Mouse (Mus musculus) cerebral cortex, adult 2 months (tissue): ENCODE measurements around the gene Ykt6.

Experiments
- WGBS: fragments of 180-500 bp; shearing (Covaris S2); methylation state at CpG from one replicate; pipeline ENCODE4 v1.1.7; 2018; 5-methylcytosine and 5-hydroxymethylcytosine counted together

Gene Ykt6

DNA sequence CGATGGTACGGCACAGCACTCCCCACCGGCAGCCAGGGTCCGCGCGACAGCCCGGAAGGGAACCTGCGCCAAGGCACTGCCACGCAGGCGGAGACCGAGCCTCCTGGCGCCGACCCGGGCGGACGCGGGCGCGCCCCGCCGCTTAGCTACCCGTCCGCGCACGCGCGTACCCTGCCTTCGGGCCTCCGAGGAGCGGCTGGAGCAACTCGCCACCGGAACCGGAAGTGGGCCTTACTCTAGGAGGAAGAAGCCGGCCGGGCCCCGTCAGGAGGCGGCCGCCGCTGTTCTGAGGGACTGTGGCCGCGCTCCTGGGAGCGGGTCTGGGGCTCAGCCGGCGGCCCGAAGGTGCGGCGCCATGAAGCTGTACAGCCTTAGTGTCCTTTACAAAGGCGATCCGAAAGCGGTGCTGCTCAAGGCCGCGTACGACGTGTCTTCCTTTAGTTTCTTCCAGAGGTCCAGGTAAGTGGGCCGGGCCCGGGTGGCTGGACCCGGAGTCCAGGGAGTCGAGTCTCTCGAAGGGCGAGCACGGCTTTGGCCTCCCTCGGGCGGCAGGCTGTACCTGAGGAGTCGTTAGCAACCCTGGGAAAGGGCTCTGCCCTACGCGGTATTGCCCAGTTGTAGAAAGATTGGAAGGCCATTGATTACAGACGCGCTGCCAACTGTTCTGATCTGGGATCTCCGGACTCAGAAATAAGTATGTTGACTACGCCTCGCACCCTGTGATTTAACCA, at the start of gene Ykt6:
Gene Ykt6, plus strand, starts transcription at position 148 of the 731 bp plus-strand sequence.
- WGBS = under 1% methylated on average over 71 of the region's 71 CpGs

DNA sequence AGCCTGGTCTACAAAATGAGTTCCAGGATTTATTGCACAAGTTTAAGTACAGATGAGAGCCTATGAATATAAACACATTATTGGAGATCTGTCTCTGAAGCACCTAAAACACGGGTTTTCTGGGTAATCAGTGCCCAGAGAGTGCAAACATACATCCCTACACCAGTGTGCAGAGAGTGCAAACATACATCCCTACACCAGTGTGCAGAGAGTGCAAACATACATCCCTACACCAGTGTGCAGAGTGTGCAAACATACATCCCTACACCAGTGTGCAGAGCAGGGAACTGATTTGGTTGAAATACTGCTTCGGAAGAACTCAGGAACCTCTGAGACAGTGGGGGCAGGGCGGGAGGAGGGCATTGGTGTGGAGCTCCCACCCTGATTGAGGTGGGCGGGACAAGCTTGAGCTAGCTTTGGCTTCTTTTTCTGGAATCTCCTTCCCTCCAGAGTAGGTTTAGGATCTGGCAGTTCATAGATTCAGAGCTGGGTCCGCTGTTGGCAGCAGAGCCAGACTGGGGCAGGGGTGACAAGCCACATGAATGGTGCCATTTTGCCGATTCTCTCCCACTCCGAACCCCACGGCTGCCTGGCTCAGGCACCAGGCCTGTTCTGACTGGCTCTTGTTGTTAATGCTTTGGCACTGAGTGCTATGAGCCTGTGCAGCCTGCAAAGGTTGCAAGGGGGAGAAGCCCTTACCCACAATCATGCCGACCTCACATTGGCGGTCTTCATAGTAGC, 49.5 kb upstream of the Ykt6 start:
- WGBS = 53% methylated on average over 10 of the region's 10 CpGs

DNA sequence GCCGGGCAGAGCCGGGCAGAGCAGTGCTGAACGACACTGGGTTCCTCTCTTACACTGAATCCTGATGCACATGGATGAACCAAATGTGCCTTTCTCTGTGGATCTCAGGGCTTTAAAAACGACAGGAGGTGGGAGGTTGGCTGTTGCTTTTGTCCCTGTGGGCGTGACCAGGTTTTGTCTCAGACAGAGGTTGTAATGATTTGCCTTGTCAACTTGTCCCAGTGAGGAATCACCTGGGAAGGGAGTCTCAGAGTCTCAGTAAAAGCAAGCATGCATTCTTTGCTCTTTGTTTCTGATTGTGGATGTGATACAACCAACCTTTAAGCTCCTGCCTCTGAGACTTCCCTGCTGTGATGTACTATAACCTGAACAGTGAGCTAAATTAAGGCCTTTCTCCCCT, 48.4 kb upstream of the Ykt6 start:
- 69% methylated on average over 5 of the region's 5 CpGs for WGBS

DNA sequence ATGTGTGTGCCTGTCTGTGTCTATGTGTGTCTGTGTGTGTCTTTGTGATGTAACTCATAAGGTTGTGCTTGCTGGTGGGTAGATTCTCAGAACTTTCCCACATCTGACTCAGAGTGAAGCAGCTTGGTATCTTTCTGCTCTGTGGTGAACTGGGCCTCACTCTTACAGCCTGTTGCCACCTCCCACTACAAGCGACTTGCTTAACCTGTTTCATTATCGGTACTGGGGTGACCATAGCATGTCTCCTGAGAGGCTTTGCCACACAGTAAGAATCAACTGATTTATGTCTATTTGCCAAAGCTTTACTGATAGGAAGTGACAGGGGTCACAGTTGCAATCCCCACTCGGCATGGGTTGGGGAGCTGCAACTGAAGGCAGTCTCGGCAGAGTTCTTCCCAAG, 46.9 kb upstream of the Ykt6 start:
- WGBS = 87% methylated on average over 4 of the region's 4 CpGs

DNA sequence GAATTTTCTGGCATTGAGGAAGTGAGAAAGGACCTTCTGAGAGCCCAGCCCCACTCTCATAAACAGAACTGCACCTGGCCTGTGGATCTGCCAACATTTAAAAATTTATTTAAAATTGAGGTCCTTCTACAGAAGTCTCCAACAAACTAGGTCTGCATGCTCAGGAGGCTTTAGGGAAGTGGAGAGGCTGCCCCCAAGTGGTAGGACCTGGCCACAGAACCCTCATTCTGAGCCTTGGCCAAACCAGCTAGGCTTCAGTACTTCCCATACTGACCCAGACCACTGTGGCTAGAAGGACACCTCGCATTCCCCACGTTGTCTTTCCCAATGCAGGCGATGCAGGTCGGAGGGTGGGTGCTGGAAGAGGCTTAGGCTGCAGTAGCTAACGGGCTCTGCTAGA, 42.9 kb upstream of the Ykt6 start:
- 59% methylated on average over 5 of the region's 5 CpGs for WGBS

DNA sequence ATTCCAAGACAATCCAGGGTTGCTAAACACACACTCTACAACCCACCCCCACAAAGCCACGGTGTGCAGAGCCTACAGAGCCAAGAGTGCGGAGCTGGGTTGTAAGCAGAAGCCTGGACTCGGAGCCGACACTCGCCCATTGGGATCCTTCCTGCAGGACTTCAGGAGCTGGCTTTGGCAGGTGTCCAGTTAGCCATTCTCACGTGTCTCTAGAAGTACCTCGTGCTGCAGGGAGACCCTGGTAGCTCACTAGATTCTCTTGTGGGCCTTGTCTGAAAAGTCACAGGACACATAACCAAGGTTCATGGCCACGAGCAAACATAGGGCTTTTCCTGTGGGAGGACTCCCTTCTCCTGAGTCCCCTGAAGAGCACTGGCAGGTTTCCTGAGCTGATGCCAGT, 42.2 kb upstream of the Ykt6 start:
- WGBS = 29% methylated on average over 8 of the region's 8 CpGs

DNA sequence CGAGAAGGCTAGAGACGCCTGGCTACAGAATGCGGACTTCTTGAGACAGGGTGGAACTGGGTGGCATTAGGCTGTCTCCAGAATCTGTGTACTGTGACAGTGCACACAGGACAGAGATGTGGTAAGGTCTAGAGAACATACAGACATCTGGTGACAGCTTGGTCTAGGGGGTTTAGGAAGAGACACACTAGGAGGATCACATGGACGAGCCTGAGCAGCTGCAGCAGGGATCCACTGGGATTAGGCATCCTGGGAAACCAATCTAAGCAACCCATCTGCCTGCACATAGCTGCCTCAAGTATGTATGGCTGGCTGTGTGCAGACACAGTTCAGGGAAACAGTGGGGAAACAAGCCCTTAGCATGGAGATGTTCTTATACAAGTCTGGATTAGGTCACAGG, 41.6 kb upstream of the Ykt6 start:
- WGBS = 60% methylated on average over 4 of the region's 4 CpGs

DNA sequence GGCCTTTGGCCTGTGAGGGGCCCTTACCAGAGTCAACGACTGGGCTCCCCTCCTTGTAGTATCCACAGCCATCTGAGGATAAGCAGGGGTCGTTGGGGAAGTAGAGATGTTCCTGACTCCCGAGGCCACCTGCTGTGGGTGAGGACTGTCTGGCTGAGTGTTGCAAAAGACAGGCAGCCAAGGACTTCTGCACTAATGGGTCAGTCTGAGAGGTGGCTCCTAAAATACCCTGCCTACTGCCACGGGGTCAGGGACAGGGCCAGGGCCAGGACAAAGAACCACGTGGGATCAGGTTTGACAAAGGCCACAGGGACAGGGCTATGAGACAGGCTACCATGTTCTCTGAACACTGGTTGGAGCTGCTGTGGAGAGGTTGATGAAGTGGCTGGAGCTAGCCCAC, 40.6 kb upstream of the Ykt6 start:
- WGBS = 68% methylated on average over 5 of the region's 5 CpGs

DNA sequence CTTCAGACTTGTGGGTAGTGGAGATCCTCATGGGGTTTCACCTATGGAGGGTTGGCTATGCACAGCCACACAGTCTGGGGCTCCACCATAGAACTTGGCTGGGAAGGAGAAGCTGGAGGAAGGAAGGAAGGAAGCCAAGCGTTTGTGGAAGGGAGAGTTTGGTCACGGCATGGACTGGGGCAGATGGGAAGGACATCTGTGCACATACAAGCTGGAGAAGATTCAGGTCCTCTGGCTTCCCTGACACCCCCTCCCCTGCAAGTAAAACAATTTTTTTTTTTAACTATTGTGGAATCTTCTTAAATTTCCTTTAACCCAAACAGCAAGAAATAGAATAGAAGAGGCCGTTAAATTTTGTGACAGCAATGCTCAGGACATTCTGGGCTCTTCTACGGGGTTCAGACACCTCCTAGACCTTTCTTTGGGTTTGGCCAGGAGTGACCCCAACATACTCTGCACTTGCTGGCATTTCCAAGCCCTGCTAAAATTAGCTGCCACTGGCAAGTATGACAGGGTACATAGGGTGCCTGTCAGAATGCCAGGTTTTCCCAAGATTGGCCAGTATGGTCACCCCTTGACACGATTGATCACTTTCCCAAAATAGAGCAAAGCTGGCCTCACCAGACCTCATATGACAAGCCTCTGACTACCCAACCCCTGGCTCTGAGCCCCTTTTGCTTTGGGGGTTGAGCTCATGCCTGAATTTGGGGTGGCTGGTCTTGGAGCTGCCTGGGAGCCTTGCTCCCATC, 39.9 kb upstream of the Ykt6 start:
- WGBS = 55% methylated on average over 5 of the region's 5 CpGs

DNA sequence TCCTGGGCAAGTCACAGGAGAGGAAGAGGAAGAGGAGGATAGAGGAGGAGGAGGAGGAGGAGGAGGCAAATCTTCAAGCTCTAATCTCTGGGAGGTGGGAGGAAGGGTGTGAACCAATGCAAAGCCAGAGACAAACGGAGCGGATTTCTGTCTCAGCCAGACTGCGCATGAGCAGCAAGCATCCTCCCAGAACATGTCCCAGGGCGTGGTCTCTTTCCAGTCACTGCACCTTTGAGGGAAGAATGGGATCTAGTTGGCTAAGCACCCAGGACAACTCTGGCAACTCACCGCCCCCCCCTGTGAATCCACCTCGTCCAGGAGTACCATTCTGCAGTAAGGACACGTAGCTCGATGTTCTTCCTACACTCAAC, 39.3 kb upstream of the Ykt6 start:
- 59% methylated on average over 8 of the region's 8 CpGs for WGBS

DNA sequence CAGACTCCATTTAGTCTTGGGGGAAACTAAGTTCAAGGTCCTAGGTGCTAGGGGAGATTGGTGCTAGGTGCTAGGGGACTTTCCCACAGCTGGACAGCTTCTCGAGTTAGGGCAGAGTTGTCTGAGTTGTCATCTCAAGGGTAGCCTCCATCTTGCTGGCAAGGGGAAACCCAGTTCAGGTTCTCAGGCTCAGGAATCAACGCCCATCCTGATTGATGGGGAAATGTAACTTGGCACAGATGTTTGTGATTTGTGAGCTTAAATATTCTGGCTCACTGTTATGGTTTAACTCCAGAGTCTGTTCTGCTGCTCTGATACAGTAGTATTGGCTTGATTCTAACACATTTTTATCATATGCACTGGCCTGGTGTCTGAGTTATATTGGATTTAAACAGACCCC, 37.4 kb upstream of the Ykt6 start:
- 75% methylated on average over 2 of the region's 2 CpGs for WGBS

DNA sequence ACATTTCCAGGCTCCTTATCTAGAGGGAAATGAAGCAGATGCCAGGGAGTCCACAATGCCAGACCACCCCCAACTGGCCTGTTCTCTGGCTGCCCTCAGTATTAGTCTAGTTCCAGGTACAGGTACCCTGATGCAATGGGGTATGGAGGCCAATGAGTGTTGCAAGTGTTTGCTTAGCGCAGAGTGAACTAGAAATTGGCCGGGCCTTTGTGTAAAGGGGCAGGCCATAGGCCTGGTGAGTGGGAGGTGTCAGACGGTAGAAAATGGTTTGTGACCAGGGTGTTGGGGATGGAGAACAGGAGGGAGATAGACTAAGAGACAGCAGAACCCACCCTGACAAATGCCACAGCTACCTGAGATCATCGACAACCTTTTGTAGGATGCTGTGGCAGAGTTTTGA, 35.9 kb upstream of the Ykt6 start:
- 95% methylated on average over 4 of the region's 4 CpGs for WGBS

DNA sequence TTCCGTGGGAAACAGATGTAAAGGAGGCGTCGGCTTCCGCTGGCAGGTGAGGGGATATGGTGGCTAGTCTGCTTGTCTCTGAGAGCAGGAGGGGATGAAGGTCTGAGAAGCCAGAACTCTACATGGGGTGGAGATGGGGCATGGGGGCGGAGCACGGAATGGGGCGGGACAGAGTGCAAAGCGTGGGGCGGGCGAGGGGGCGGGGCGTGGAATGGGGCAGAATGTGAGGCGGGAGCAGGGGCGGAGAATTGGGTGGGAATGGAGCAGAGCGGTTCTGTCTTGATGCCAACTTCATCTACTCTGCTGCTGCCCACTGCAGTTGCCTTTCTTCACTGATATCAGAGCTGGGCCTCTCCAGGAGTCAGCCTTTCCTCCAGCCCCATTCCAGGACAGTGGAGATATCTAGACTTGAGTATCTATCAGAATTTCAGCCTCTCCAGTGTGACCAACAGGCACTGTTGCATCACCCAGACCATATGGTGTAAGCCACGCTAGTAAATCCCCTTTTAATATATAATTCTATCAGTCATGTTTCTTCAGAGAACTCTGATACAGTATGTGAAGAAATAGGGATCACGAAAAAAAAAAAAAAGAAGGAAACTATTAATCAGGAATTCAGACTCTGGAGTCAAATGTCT, 35.1 kb upstream of the Ykt6 start:
- WGBS = 52% methylated on average over 16 of the region's 17 CpGs

DNA sequence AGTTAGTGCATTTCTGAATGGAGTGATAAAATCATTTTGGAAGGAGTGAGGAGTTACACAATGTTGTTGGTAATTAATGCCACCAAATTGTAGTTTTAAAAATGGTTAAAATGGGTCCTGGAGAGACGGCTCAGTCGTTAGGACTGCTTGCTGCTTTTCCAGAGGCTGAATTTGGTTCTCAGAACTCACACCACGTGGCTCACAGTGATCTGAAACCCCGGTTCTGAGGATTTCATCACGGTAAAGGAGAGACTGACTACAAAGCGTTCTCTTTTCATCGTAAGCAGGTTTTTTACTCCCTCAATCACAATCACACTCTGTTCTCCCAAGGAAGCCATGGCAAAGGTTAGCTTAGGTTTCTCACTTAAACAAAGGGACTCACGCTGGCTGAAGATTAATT, 30.8 kb upstream of the Ykt6 start:
- WGBS = 55% methylated on average over 8 of the region's 8 CpGs

DNA sequence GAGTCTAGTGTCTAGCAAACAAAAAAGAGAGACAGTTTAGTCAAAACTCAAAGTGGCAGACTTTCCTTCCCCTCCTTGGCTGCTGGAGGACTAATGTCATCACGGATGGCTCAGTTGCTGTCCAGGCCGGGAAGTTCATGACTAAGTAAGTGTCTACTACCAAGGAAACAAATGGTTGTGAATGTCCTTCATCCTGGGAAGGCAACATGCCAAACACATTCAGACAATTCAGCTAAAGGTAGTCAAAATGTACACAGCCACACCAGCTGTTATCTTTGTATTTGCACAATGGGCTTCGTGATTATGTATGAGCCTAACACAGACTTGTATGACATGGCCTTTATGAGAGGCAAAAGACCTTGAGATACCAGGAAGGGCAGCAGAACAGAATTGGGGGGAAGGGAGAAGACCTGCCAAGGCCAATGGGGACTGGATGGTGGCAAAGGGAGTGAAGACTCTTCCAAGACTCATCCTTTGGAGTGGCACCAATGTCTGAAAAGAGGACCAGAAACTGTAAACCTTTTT, 28.7 kb upstream of the Ykt6 start:
- WGBS = 83% methylated on average over 3 of the region's 3 CpGs

DNA sequence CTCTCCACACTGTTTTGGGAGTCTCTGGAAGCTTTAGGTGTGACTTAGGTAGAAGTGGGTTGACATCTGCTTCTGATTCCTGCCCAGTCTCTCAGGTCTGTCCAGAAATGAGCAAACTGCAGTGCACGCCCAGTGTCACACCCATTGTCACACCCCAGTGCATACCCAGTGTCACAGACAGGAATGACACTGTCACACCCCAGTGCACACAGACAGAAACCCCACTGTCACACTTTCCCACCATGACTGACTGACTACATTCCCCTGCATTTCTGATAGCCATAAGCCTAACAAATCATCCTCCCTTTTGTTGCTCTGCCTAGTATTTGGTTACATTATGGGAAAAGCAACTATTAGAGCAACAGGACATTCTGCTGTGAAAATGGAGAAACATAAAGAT, 24.9 kb upstream of the Ykt6 start:
- 83% methylated on average over 1 of the region's 1 CpGs for WGBS

DNA sequence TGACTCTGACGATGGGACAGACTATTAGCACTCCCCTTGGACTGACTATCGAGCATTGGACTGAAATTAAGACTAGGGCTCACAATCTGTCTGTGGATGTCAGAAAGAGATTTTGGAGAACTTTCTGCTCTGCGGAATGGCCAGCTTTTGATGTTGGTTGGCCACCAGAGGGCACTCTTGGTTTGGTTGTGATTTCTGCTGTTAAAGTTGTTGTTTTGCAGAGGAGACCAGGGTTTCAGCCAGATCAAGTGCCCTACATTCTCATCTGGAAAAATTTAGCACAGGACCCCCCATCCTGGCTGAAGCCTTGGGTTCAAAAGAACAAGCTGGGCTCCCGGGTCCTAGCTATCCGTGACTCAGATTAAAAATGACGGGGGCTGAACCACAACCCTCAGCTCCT, 23.5 kb upstream of the Ykt6 start:
- 79% methylated on average over 6 of the region's 6 CpGs for whole genome bisulfite sequencing

DNA sequence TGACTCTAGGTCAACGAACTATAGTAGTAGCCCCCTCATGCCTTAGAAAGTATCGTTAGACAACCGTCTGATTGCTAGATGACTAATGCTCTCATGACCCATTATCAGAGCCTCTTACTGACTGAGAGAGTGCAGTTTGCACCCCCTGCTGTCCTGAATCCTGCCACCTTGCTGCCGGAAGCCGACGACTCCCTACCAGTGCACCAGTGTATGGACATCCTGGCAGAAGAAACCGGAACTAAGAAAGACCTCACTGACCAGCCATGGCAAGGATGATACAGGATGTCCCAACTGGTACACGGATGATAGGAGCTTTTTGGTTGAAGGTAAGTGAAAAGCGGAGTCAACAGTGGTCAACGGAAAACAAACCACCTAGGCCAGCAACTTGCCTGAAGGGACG, 21.0 kb upstream of the Ykt6 start:
- 95% methylated on average over 11 of the region's 11 CpGs for WGBS

DNA sequence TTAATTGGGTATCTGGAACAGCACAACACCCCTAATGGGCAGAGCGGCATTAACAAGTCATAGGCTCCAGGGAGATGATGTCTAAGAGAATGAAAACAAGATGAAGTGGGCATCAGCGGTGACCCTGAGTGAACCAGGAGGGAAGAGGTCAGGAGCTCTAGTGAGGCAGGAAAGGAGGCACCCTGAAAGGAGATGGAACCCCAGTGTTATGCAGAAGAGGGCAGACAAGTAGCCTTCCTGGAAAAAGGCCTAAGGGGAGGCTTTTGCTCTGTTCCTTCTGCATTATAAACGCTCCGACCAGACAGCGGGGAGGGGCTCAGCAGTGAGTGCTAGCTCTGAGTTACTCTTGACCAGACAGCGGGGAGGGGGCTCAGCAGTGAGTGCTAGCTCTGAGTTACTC, 12.5 kb upstream of the Ykt6 start:
- whole genome bisulfite sequencing = 72% methylated on average over 6 of the region's 6 CpGs

DNA sequence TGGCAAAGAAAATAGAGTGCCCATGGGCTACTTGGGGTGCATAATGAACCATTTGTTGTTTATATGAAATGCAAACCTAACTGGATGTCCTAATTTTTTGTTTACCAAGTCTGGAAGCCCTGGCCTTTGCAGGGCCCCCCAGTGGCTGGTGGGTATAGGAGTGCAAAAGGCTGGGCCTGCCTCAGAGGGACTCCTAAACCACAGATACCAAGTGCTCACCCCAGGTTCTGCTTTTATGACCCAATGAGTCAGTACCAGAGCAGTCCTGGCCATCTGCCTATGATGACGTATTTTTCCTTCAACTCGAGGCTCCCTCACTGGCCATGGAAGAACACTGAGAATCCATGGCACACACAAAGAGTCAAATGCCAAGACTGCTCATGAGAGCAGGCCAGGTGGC, 10.4 kb upstream of the Ykt6 start:
- 66% methylated on average over 2 of the region's 2 CpGs for WGBS

DNA sequence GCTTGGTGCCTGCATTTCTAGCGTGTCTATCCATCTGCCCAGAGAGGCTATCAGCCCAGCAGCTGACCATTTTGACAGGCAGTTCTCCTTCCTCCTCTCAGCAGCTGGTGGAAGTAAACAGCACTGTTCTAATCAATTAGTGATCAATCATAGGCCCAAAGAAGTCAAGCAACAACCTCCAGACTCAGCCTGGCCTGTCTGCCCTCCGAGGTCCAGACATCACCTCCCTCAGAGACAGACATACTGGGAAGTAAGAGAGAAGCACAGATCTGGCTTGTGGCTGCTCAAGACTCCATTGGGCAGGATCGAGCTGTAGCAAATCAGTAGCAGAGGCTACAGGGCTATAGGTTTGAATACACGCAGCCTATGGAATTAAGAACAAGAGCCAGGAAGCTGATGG, 7.7 kb upstream of the Ykt6 start:
- 83% methylated on average over 4 of the region's 4 CpGs for WGBS

DNA sequence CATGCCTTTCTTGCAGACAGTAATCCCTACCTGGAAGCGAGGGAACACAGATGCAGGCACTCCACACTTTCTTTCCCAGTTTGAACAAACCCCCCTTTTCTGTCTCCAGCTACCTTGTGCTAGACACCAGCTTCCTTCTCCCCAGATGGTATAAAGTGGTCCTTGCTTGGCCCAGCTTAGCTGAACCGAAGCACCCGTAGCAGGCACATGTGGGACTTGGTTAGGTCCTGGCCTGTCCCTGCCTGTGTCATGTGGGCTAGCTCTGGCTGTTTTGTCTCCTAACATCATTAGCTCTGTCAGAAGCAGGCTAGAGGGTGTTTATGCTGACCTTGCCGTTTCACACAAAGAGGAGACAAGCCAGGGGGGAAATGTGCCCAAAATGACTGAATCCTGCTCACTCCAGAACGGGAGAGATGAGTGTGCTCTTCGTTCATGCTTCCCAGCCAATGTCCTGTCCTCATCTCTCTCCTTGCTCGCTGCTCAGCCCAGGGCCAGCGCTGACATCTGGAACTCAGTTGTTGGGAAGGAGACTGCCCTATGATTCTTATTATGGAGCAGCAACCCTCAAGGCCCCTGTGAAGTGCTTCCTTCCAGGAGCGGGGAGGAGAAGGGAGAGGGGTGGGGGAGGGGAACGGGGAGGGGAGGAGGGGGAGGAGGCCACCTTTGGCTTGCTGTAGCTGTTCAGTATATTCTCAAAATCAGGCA, 6.8 kb upstream of the Ykt6 start:
- 67% methylated on average over 10 of the region's 10 CpGs for WGBS
